Mouse (Mus musculus) intestine, postnatal 0 days (tissue): ENCODE measurements around the gene Bglap2. TPM values are rescaled to one million over a fixed set of nuclear protein-coding genes. Genes with fewer than 3 reads are reported as not detected.

Experiments
- ATAC-seq: fragments of 200-750 bp; cut with Nextera tagmentation; 2 replicates; pipeline ENCODE4 v1.8.0; 2017; ENCODE audit warnings: mild to moderate bottlenecking, moderate TSS enrichment, moderate library complexity
- H3K27ac ChIP-seq: fragments of 300-500 bp; sonication (generic); 2 replicates; pipeline ENCODE4 v1.5.1; 2014; ENCODE audit warnings: mild to moderate bottlenecking, low read depth, low read length, moderate library complexity
- H3K27me3 ChIP-seq: fragments of 300-500 bp; sonication (generic); replicated peaks from 2 replicates; pipeline ENCODE4 v1.6.1; 2014; ENCODE audit warnings: low read length, mixed read lengths; ENCODE audit not compliant: control insufficient read depth, insufficient read depth
- H3K36me3 ChIP-seq: fragments of 300-500 bp; sonication (generic); 2 replicates; pipeline ENCODE4 v1.6.1; 2014; ENCODE audit warnings: mild to moderate bottlenecking, moderate library complexity; ENCODE audit not compliant: control insufficient read depth, insufficient read depth
- H3K4me1 ChIP-seq: fragments of 300-500 bp; sonication (generic); replicated peaks from 2 replicates; pipeline ENCODE4 v1.6.1; 2014; ENCODE audit warnings: antibody characterized with exemption, low read length, mixed read lengths; ENCODE audit not compliant: control insufficient read depth, insufficient read depth
- H3K4me2 ChIP-seq: fragments of 300-500 bp; sonication (generic); replicated peaks from 2 replicates; pipeline ENCODE4 v1.6.1; 2014; ENCODE audit warnings: low read depth, mild to moderate bottlenecking, moderate library complexity
- H3K4me3 ChIP-seq: fragments of 300-500 bp; sonication (generic); 2 replicates; pipeline ENCODE4 v1.5.1; 2014; ENCODE audit warnings: low read depth, low read length
- H3K9ac ChIP-seq: fragments of 300-500 bp; sonication (generic); 2 replicates; pipeline ENCODE4 v1.6.1; 2014; ENCODE audit warnings: mild to moderate bottlenecking, low read depth, low read length
- H3K9me3 ChIP-seq: fragments of 300-500 bp; sonication (generic); 2 replicates; pipeline ENCODE4 v1.6.1; 2016; ENCODE audit warnings: mixed run types; ENCODE audit not compliant: control insufficient read depth
- CTCF ChIP-seq: sonication (generic); IDR thresholded peaks from 2 replicates; pipeline ENCODE4 v1.5.1; 2016; ENCODE audit warnings: low read depth, mild to moderate bottlenecking, control low read depth, antibody characterized with exemption, moderate library complexity
- WGBS: fragments of 180-500 bp; shearing (Covaris S2); extraction: QIAGEN DNeasy Blood & Tissue Kit; methylation state at CpG from one replicate; pipeline ENCODE4 v1.1.7; 2014; 5-methylcytosine and 5-hydroxymethylcytosine counted together
- polyA plus RNA-seq: library from polyadenylated mRNA; unstranded; fragments of >200 nt; fragmentation: Nextera tagmentation; extraction: Ambion mirVana; gene quantifications from 2 replicates; pipeline ENCODE4 v1.2.1, GENCODE M21; 2015

The Bglap2 gene
- polyA plus RNA-seq, 1 experiment from 2014 or later, result not detected

DNA sequence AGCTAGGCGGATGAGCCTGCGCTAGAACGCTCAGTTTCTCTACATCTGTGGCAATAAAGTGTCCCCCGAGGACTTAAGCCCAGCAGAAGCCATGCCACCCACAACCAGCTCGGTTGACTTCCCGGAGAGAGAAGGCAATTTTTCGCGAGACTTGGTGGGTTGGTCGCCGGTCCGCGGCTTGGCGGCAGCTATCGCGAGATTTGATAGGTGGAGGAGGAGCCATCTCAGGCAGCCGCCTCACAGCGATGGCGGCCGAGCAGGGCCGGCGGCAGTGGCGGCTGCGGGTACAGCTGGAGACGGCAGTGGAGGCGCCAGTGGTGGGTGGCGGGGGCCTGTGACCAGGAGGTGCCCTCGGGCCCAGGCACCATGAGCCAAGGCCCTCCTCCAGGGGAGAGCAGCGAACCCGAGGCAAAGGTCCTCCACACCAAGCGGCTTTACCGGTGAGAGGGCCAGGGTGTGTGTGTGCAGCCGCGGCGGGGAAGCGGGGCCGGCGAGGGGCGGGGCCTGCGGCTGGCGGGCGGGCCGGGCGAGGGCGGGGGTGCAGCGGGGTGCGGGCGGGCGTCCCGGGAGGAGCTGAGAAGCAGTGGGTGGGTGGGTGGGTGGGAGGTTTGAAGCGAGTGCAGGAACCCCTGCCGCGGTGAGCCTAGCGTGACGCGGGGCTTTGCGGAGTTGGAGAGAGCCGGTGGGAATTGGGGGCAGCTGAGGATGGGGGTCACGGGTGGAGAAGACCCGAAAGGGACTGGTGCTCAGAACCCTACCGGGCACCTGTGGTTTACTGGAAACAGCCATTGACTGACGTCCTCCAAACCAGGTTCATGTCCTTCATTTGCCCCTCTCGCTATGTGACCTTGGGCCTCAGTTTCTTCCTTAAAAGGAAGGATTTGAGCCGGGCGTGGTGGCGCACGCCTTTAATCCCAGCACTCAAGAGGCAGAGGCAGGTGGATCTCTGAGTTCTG is 42.2 kb downstream of the Bglap2 start, which contains the start of the genes Tmem79 and Smg5:
Tmem79 (minus strand) TSS at position 91 of the 956 bp plus-strand sequence.
Smg5 (plus strand) TSS at position 203 of the 956 bp plus-strand sequence.
- TF ChIP-seq CTCF, result no peak
- ATAC-seq, result peak; percentile 85
- Histone ChIP-seq H3K4me1 (no peaks in the 10 kb centered on the region), H3K36me3 (peaks cover 6% of the 10 kb centered on the region; the same call in 1 of the 2 replicates), H3K4me3 (peak within 1 kb of the TSS; percentile 86), H3K27me3 (no peaks in the 10 kb centered on the region), H3K9me3 (no peaks in the 10 kb centered on the region), H3K27ac (peak within 1 kb of the TSS; percentile 88), H3K9ac (peak within 1 kb of the TSS; percentile 84), H3K4me2 (peak within 1 kb of the TSS; percentile 71)
- 1% methylated on average over 65 of the region's 66 CpGs for WGBS

DNA sequence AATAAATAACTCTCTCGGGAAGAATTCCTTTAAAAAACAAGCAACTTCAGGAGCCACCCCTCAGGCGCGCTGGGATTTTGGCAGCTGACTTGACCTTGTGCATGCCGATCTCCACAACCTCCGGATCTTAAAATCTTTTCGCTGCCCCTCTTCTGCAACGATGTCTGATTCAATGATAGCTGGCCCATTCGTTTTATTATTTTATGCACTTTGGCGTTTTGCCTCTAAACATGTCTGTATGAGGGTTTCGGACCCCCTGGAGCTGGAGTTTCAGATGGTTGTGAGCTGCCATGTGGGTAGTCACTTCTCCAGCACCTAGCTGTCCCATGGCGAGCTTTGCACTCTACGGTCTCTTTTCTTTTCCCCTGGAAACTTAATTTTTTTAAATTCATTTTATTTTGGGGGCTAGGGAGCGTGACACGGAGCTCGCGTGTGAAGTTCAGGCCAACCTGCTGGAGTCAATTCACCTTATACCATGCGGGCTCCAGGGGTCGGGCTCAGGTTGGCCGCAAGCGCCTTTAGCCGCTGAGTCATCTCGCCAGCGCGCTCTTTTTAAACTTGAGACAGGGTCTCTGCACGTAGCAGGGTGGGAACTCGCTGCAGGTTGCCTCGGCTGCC is 43.0 kb downstream of the Bglap2 start:
- Histone ChIP-seq H3K9me3 (no peaks in the 10 kb centered on the region), H3K4me1 (no peaks in the 10 kb centered on the region), H3K36me3 (peaks cover under 1% of the 10 kb centered on the region; the same call in 1 of the 2 replicates), H3K27me3 (no peaks in the 10 kb centered on the region), H3K4me2 (peak overlapping the region; percentile 71), H3K4me3 (peak overlapping the region; percentile 86), H3K27ac (peak overlapping the region; percentile 88), H3K9ac (peak overlapping the region; percentile 84)
- TF ChIP-seq CTCF, result no peak
- under 1% methylated on average over 27 of the region's 27 CpGs for WGBS
- peak; percentile 14; the same call in 1 of the 2 replicates for ATAC-seq

DNA sequence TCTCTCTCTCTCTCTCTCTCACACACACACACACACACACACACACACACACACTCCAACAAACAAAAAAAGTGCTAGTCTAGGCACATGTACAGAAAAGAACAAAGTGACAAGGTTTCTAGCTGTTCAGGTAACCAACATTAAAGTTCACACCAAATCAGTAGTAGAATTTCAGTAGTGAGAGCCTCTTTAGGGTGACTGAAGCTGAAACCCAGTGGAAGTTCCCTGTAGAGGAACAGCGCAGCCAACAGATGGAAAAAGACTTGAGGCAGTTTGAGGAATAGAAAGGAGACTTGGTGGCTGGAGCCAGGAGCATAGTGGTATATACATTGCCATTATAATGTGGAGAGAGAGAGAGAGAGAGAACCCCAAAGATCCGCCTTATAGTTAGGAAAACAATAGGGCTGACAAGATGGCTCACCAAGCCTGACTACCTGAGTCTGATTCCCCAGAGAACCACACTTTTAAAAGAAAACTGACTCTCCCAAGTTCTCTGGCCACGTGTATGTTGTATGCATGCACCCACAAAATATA is 43.5 kb downstream of the Bglap2 start:
- Histone ChIP-seq H3K4me2 (peak overlapping the region; percentile 71), H3K4me1 (no peaks in the 10 kb centered on the region), H3K9ac (peak overlapping the region; percentile 84), H3K4me3 (peak overlapping the region; percentile 86), H3K27ac (peak overlapping the region; percentile 88), H3K27me3 (no peaks in the 10 kb centered on the region), H3K9me3 (no peaks in the 10 kb centered on the region), H3K36me3 (no peaks in the 10 kb centered on the region; the same call in 1 of the 2 replicates)
- WGBS, result 26% methylated on average over 3 of the region's 3 CpGs
- no peak for ATAC-seq
- TF ChIP-seq CTCF, result no peak

DNA sequence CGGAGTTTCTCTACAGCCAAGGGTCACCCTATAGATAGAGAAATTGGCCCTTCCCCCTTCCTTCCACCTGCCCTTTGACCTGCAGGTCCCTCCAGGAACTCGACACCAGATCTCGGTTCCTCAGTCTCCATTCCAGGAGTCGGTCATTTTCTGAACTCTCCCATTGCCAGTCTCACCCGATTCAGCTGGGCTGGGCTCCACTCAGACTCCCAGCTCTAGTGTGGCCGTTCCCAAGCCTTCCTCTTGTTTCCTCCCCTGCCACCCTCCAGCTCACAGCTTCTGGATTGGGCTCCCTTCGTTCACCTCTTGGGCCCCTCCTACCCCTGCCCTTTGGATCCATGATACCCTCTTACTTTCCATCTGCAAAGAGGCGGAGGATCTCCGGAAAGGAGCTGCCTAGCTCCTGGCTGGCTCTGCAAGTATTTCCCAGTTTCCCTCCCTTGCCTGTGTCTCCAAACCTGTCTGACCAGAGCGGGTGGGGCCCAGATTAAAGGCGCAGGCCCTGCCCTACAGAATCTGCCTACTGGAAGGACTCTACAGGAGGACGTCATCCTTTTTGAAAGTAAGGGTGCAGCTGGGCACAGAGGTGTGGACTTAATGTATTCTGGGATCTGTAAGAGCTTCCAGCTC is 44.4 kb downstream of the Bglap2 start:
- WGBS, result 24% methylated on average over 12 of the region's 12 CpGs
- ATAC-seq, result peak; percentile 68
- peak overlapping the region; percentile 86 for H3K4me3 ChIP-seq
- H3K36me3 ChIP-seq, result peaks cover 7% of the 10 kb centered on the region
- H3K4me2 ChIP-seq, result peak overlapping the region; percentile 71
- H3K4me1 ChIP-seq, result no peaks in the 10 kb centered on the region
- TF ChIP-seq CTCF, result no peak
- H3K27ac ChIP-seq, result peak overlapping the region; percentile 84
- no peaks in the 10 kb centered on the region for H3K27me3 ChIP-seq
- H3K9ac ChIP-seq, result peak overlapping the region; percentile 24; the same call in 1 of the 2 replicates
- no peaks in the 10 kb centered on the region for H3K9me3 ChIP-seq

DNA sequence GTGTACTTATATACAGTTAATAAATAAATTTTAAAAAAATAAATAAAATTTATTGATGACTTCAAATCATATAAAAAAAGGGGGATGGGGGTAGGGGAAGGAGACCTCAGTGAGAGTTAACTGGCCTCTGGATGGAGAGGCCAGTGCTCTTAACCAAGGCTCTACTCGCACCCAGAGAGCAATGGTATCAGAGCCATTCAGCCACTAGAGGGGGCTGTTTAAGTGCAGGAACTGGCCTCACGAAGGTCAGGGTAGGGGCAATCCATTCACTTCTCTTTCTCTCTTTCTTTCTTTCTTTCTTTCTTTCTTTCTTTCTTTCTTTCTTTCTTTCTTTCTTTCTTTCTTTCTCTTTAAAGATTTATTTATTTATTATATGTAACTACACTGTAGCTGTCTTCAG is 47.2 kb downstream of the Bglap2 start:
- peak; percentile 75 for TF ChIP-seq CTCF

More for the DNA sequence above, 47.2 kb downstream of the Bglap2 start:
- Histone ChIP-seq H3K4me3 (no peak overlapping the region), H3K36me3 (peaks cover 26% of the 10 kb centered on the region), H3K9me3 (no peaks in the 10 kb centered on the region), H3K27me3 (no peaks in the 10 kb centered on the region), H3K27ac (no peak overlapping the region), H3K9ac (no peak overlapping the region), H3K4me1 (no peaks in the 10 kb centered on the region), H3K4me2 (no peak overlapping the region)
- ATAC-seq, result no peak
- WGBS, result 38% methylated on average over 2 of the region's 2 CpGs
